8 mouse cellular contexts compared by ENCODE assay signal in the genomic region with DNA sequence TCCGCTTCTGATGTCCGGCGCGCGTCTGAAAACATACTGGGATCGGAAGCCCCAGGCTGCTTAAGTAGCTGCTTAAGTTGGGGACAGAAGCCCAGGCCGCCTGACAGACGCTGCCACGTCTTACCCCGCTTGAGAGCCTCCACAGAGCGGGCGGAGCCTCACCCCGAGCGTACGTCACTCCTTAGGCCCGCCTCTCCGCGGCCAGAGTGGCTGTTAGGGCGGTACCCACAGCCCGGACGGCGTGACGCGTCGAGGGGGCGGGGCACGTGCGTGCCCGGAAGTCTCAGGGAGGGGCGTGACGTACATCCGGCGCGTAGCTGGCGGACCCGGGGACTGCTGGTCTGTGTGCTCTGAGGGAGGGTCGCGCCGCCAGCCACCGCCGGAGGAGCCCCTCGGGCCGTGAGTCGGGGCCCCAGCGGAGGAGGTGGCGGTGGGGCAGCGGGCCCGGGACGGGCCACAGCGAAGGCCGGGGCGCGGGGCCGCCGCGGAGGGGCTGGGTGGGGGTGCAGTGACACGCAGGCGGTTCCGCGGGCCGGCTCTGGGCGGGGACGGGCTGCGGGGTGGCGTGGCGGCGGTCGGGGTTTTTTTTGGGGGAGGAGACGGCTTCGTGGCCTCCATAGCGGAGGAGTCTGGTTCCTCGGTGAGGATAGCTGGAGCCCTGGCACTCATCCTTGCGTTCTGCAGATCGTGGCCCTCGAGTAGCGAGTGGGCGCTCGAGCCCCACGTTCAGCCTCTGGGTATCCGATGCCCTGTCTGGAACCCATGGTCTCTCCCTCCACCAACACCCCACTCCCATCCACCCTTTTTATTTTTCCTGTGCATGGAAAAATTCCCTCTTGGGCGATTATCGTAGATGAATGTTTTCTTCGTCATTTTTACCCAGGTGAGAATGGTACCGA. TPM values are rescaled to one million over a fixed set of nuclear protein-coding genes. Genes with fewer than 3 reads are reported as not detected.
DNase-seq lines count a peak whose midpoint lies in the region; ATAC-seq and TF ChIP-seq lines count a peak whose summit lies in the region.

A gene (plus strand): TSS at position 285 of the 899 bp plus-strand sequence.

- H3K4me2 ChIP-seq in forebrain, embryonic 15.5 days (replicated peaks) = peak within 1 kb of the TSS; percentile 77

- no peaks in the 10 kb centered on the region for H3K27me3 ChIP-seq in forebrain, embryonic 15.5 days

- no peaks in the 10 kb centered on the region for H3K9me3 ChIP-seq in forebrain, embryonic 15.5 days

- TF ChIP-seq CTCF in lung, adult 2 months (IDR thresholded peaks at IDR 0.05; ENCODE audit: insufficient read depth, low read length) = no peak

- H3K4me1 ChIP-seq in forebrain, embryonic 15.5 days = peaks cover 27% of the 10 kb centered on the region
- H3K4me1 ChIP-seq in lung, adult 2 months (ENCODE audit: control insufficient read depth, insufficient read depth, low read length) = peaks cover 9% of the 10 kb centered on the region

- peak; percentile 92 for TF ChIP-seq POLR2A in lung, adult 2 months (IDR thresholded peaks at IDR 0.05; ENCODE audit: borderline replicate concordance, extremely low read depth, low read depth, low read length)

- H3K36me3 ChIP-seq in forebrain, embryonic 15.5 days = peaks cover 7% of the 10 kb centered on the region

- peak within 1 kb of the TSS; percentile 82 for H3K27ac ChIP-seq in forebrain, embryonic 15.5 days (replicated peaks)

- ATAC-seq in forebrain, embryonic 15.5 days (replicated peaks) = peak; percentile 100
- peak; percentile 99 for ATAC-seq in neutrophil, adult 5-6 weeks (ENCODE audit: extremely low read depth, insufficient number of reproducible peaks, low FRiP score, poor library complexity, severe bottlenecking)

- peak; percentile 97 for DNase-seq in ES-CJ7 (ENCODE audit: low read depth, low spot score)
- peak; percentile 97 for DNase-seq in cerebellum, adult 11 months
- DNase-seq in heart, postnatal 25 days (ENCODE audit: low spot score) = peak; percentile 97
- peak; percentile 98 to 99 for DNase-seq in layer of hippocampus, adult 18-20 months (ENCODE audit: low spot score in 2 of 2)
- peak; percentile 98 for DNase-seq in lung, adult 2 months
- peak; percentile 96 for DNase-seq in thymus, adult 18-20 months

- peak within 1 kb of the TSS; percentile 98 for H3K9ac ChIP-seq in forebrain, embryonic 15.5 days (replicated peaks)

- H3K4me3 ChIP-seq in forebrain, embryonic 15.5 days = peak within 1 kb of the TSS; percentile 91
- H3K4me3 ChIP-seq in lung, adult 2 months (replicated peaks; ENCODE audit: extremely low read depth, low read depth, low read length) = peak within 1 kb of the TSS; percentile 94

- intact Hi-C loops in heart, postnatal 25 days (cut with DNase I) = no loop called here

- WGBS in forebrain, embryonic 15.5 days = 1% methylated on average over 83 of the region's 84 CpGs
- 1% methylated on average over 80 of the region's 84 CpGs for WGBS in lung, adult 2 months

RNA-seq across cellular contexts. Expression of the gene that starts here (rescaled TPM):
- polyA plus RNA-seq in forebrain, embryonic 15.5 days (2015; fragmentation: Nextera tagmentation; extraction: Ambion mirVana) = 213 and 219 TPM in 2 replicates
- total RNA-seq in heart, postnatal 25 days (2021) = 100 to 1,000 TPM; 142 to 152 TPM
- total RNA-seq in layer of hippocampus, adult 18-20 months (2021) = 100 to 1,000 TPM; 119 to 122 TPM
- 64.5 and 79.6 TPM in 2 replicates for polyA plus RNA-seq in lung, adult 2 months (2012; rRNA removed)
- total RNA-seq in neutrophil, adult 5-6 weeks (2017) = 99.3 and 110 TPM in 2 replicates

Comparison
In these comparisons a context has a peak if more than half of its experiments do, and no peak if none do; other contexts are left out.
1. Peak in every context shown above with its lines: DNase-seq, ATAC-seq, H3K4me3 ChIP-seq and H3K27ac ChIP-seq.